Mouse (Mus musculus) intestine, postnatal 0 days (tissue): ENCODE data around the gene Lrrk1. TPM values are rescaled to one million over a fixed set of nuclear protein-coding genes. Genes with fewer than 3 reads are reported as not detected.

Experiments used
- ATAC-seq: fragments of 200-750 bp; cut with Nextera tagmentation; 2 replicates; pipeline ENCODE4 v1.8.0; 2017; ENCODE audit warnings: mild to moderate bottlenecking, moderate TSS enrichment, moderate library complexity
- H3K27ac ChIP-seq: fragments of 300-500 bp; sonication (generic); 2 replicates; pipeline ENCODE4 v1.5.1; 2014; ENCODE audit warnings: mild to moderate bottlenecking, low read depth, low read length, moderate library complexity
- H3K27me3 ChIP-seq: fragments of 300-500 bp; sonication (generic); replicated peaks from 2 replicates; pipeline ENCODE4 v1.6.1; 2014; ENCODE audit warnings: low read length, mixed read lengths; ENCODE audit not compliant: control insufficient read depth, insufficient read depth
- H3K36me3 ChIP-seq: fragments of 300-500 bp; sonication (generic); 2 replicates; pipeline ENCODE4 v1.6.1; 2014; ENCODE audit warnings: mild to moderate bottlenecking, moderate library complexity; ENCODE audit not compliant: control insufficient read depth, insufficient read depth
- H3K4me1 ChIP-seq: fragments of 300-500 bp; sonication (generic); replicated peaks from 2 replicates; pipeline ENCODE4 v1.6.1; 2014; ENCODE audit warnings: antibody characterized with exemption, low read length, mixed read lengths; ENCODE audit not compliant: control insufficient read depth, insufficient read depth
- H3K4me2 ChIP-seq: fragments of 300-500 bp; sonication (generic); replicated peaks from 2 replicates; pipeline ENCODE4 v1.6.1; 2014; ENCODE audit warnings: low read depth, mild to moderate bottlenecking, moderate library complexity
- H3K4me3 ChIP-seq: fragments of 300-500 bp; sonication (generic); 2 replicates; pipeline ENCODE4 v1.5.1; 2014; ENCODE audit warnings: low read depth, low read length
- H3K9ac ChIP-seq: fragments of 300-500 bp; sonication (generic); 2 replicates; pipeline ENCODE4 v1.6.1; 2014; ENCODE audit warnings: mild to moderate bottlenecking, low read depth, low read length
- H3K9me3 ChIP-seq: fragments of 300-500 bp; sonication (generic); 2 replicates; pipeline ENCODE4 v1.6.1; 2016; ENCODE audit warnings: mixed run types; ENCODE audit not compliant: control insufficient read depth
- CTCF ChIP-seq: sonication (generic); IDR thresholded peaks from 2 replicates; pipeline ENCODE4 v1.5.1; 2016; ENCODE audit warnings: low read depth, mild to moderate bottlenecking, control low read depth, antibody characterized with exemption, moderate library complexity
- WGBS: fragments of 180-500 bp; shearing (Covaris S2); extraction: QIAGEN DNeasy Blood & Tissue Kit; methylation state at CpG from one replicate; pipeline ENCODE4 v1.1.7; 2014; 5-methylcytosine and 5-hydroxymethylcytosine counted together
- microRNA-seq: library from miRNA; unstranded; fragments of <30 nt; microRNA quantifications from one replicate; pipeline ENCODE4, GENCODE M21; 2016
- polyA plus RNA-seq: library from polyadenylated mRNA; unstranded; fragments of >200 nt; fragmentation: Nextera tagmentation; extraction: Ambion mirVana; gene quantifications from 2 replicates; pipeline ENCODE4 v1.2.1, GENCODE M21; 2015

Gene Lrrk1
- polyA plus RNA-seq, 1 experiment from 2014 or later, result 6.1 TPM

GRCm38 (mm10) chr7:66179711-66180110 is 208.4 kb downstream of the Lrrk1 start:
- H3K27ac ChIP-seq, result no peak overlapping the region
- WGBS, result 89% methylated on average over 7 of the region's 7 CpGs
- TF ChIP-seq CTCF, result no peak

GRCm38 (mm10) chr7:66179120-66179581 is 209.0 kb downstream of the Lrrk1 start:
- no peak overlapping the region for H3K4me3 ChIP-seq
- WGBS, result 58% methylated on average over 10 of the region's 10 CpGs
- ATAC-seq, result no peak
- no peak overlapping the region for H3K9ac ChIP-seq
- TF ChIP-seq CTCF, result no peak
- no peak overlapping the region for H3K4me2 ChIP-seq
- no peaks in the 10 kb centered on the region for H3K27me3 ChIP-seq
- H3K27ac ChIP-seq, result no peak overlapping the region
- no peaks in the 10 kb centered on the region for H3K4me1 ChIP-seq
- no peaks in the 10 kb centered on the region for H3K9me3 ChIP-seq
- H3K36me3 ChIP-seq, result no peaks in the 10 kb centered on the region

More at GRCm38 (mm10) chr7:66179711-66180110, 208.4 kb downstream of the Lrrk1 start:
- no peak for ATAC-seq
- no peak overlapping the region for H3K4me2 ChIP-seq
- no peak overlapping the region for H3K4me3 ChIP-seq
- no peaks in the 10 kb centered on the region for H3K36me3 ChIP-seq
- H3K9me3 ChIP-seq, result no peaks in the 10 kb centered on the region
- no peaks in the 10 kb centered on the region for H3K4me1 ChIP-seq
- no peak overlapping the region for H3K9ac ChIP-seq
- H3K27me3 ChIP-seq, result no peaks in the 10 kb centered on the region

DNA sequence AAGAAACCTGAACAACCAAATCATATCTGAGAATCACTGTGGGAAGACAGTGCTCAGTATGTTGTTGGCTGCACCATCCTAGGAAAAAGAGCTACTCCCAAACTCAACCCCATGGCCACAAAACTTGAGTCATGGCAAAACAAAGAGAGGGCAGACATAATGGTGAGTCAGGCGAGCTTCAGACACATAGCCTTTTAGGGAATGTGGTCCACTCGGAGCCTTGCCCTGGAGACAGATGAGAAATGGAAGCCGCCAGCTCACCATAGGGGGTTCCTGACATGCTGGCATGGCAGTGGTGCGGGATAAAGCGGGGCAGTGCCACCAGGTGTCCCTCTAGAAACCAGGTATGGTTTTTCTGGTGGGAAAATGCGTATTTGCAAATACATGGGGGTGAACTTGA is 210.0 kb downstream of the Lrrk1 start:
- 92% methylated on average over 6 of the region's 6 CpGs for WGBS
- Histone ChIP-seq H3K4me1 (no peaks in the 10 kb centered on the region), H3K9ac (no peak overlapping the region), H3K36me3 (no peaks in the 10 kb centered on the region), H3K9me3 (no peaks in the 10 kb centered on the region), H3K27ac (no peak overlapping the region), H3K4me2 (no peak overlapping the region), H3K4me3 (no peak overlapping the region), H3K27me3 (no peaks in the 10 kb centered on the region)
- TF ChIP-seq CTCF, result no peak
- no peak for ATAC-seq

DNA sequence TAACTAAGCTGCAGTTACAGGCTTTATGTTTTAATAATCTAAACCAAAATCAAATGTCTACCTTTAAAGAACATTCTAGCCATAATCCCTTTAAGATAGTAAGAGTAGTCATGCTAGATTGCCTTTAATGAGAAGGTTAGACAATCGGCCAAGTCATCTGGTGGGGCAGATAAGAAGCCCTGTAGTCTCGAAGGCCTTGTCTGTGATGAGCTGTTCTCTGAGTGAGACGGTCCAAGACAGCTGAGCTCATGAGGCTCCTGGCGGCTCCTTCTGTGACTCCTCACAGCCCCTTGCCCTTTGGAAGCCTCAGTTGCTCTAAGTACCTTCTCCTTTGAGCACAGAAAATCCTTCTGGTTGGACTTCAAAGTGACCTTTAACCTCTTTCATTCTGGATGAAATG is 211.2 kb downstream of the Lrrk1 start:
- Histone ChIP-seq H3K36me3 (no peaks in the 10 kb centered on the region), H3K4me2 (no peak overlapping the region), H3K4me3 (no peak overlapping the region), H3K4me1 (no peaks in the 10 kb centered on the region), H3K27me3 (no peaks in the 10 kb centered on the region), H3K27ac (no peak overlapping the region), H3K9me3 (no peaks in the 10 kb centered on the region), H3K9ac (no peak overlapping the region)
- no peak for TF ChIP-seq CTCF
- 73% methylated on average over 4 of the region's 4 CpGs for WGBS
- ATAC-seq, result no peak

Small RNAs within 50 kb of the gene (microRNA-seq; reads per million reads assigned to microRNA genes)
- not detected for gene Mir7057

Other genes starting within 250 kb of the Lrrk1 start
- not detected in 2 replicates for gene Gm10974, start 22.4 kb downstream of the Lrrk1 start, polyA plus RNA-seq
- 45.4 and 46.6 TPM in 2 replicates for gene Aldh1a3, start 39.2 kb upstream of the Lrrk1 start, polyA plus RNA-seq